Mouse (Mus musculus): ENCODE data around the gene Dbr1. TPM values are rescaled to one million over a fixed set of nuclear protein-coding genes. Genes with fewer than 3 reads are reported as not detected.

Gene Dbr1
- polyA plus RNA-seq, 1 experiment from 2014 or later: 26.0 TPM

- H3K36me3 ChIP-seq: no peaks in the 10 kb centered on the region
- peaks cover 6% of the 10 kb centered on the region for H3K4me1 ChIP-seq (replicated peaks)
- H3K9me3 ChIP-seq: no peaks in the 10 kb centered on the region
- H3K4me2 ChIP-seq: no peak overlapping the region
- H3K27ac ChIP-seq: no peak overlapping the region
- ATAC-seq (ENCODE audit: low FRiP score): no peak
- no peak overlapping the region for H3K4me3 ChIP-seq
- 82% methylated on average over 6 of the region's 6 CpGs for WGBS
- no peaks in the 10 kb centered on the region for H3K27me3 ChIP-seq
- H3K9ac ChIP-seq: no peak overlapping the region
These were observed 48.5 kb downstream of the Dbr1 start for GRCm38 (mm10) chr9:99624117-99624516.

GRCm38 (mm10) chr9:99628581-99628980 lies 53.0 kb downstream of the Dbr1 start:
- H3K4me3 ChIP-seq: peak overlapping the region; percentile 56; the same call in 1 of the 2 replicates
- no peaks in the 10 kb centered on the region for H3K27me3 ChIP-seq
- no peaks in the 10 kb centered on the region for H3K36me3 ChIP-seq
- ATAC-seq (ENCODE audit: low FRiP score): no peak
- no peak overlapping the region for H3K27ac ChIP-seq
- 68% methylated on average over 4 of the region's 4 CpGs for WGBS
- H3K4me1 ChIP-seq (replicated peaks): peaks cover 41% of the 10 kb centered on the region
- H3K4me2 ChIP-seq: peak overlapping the region; percentile 79
- H3K9ac ChIP-seq: no peak overlapping the region
- H3K9me3 ChIP-seq: no peaks in the 10 kb centered on the region

GRCm38 (mm10) chr9:99629281-99630011 lies 53.8 kb downstream of the Dbr1 start, which contains the start of gene Dzip1l:
Dzip1l (plus strand) TSS chr9:99629496.
- Histone ChIP-seq H3K4me1 (replicated peaks) (peaks cover 41% of the 10 kb centered on the region), H3K27me3 (no peaks in the 10 kb centered on the region), H3K36me3 (no peaks in the 10 kb centered on the region), H3K4me3 (peak within 1 kb of the TSS; percentile 56), H3K9me3 (no peaks in the 10 kb centered on the region), H3K27ac (peak within 1 kb of the TSS; percentile 86), H3K4me2 (peak within 1 kb of the TSS; percentile 79), H3K9ac (peak within 1 kb of the TSS; percentile 82)
- under 1% methylated on average over 44 of the region's 44 CpGs for WGBS
- ATAC-seq (ENCODE audit: low FRiP score): peak; percentile 89

- H3K27me3 ChIP-seq: no peaks in the 10 kb centered on the region
- peak overlapping the region; percentile 82 for H3K9ac ChIP-seq
- peak overlapping the region; percentile 56 for H3K4me3 ChIP-seq
- no peaks in the 10 kb centered on the region for H3K9me3 ChIP-seq
- H3K36me3 ChIP-seq: no peaks in the 10 kb centered on the region
- WGBS: under 1% methylated on average over 11 of the region's 11 CpGs
- peak overlapping the region; percentile 79 for H3K4me2 ChIP-seq
- peaks cover 41% of the 10 kb centered on the region for H3K4me1 ChIP-seq (replicated peaks)
- ATAC-seq (ENCODE audit: low FRiP score): 0 out of 2 replicates have a peak, but pooled peaks have one; percentile 21
- H3K27ac ChIP-seq: peak overlapping the region; percentile 86
These were observed 54.5 kb downstream of the Dbr1 start for GRCm38 (mm10) chr9:99630071-99630470.

- 46% methylated on average over 9 of the region's 9 CpGs for WGBS
- no peak for ATAC-seq (ENCODE audit: low FRiP score)
- Histone ChIP-seq H3K9me3 (no peaks in the 10 kb centered on the region), H3K4me3 (peak overlapping the region; percentile 56), H3K27me3 (no peaks in the 10 kb centered on the region), H3K27ac (peak overlapping the region; percentile 86), H3K36me3 (peaks cover under 1% of the 10 kb centered on the region; the same call in 1 of the 2 replicates), H3K4me1 (replicated peaks) (peaks cover 41% of the 10 kb centered on the region), H3K9ac (peak overlapping the region; percentile 82), H3K4me2 (peak overlapping the region; percentile 79)
These were observed 55.0 kb downstream of the Dbr1 start for GRCm38 (mm10) chr9:99630528-99631125.

GRCm38 (mm10) chr9:99631781-99632180 lies 56.2 kb downstream of the Dbr1 start:
- peak overlapping the region; percentile 11 for H3K4me3 ChIP-seq
- no peaks in the 10 kb centered on the region for H3K9me3 ChIP-seq
- H3K4me1 ChIP-seq (replicated peaks): peaks cover 41% of the 10 kb centered on the region
- peaks cover 6% of the 10 kb centered on the region; the same call in 1 of the 2 replicates for H3K36me3 ChIP-seq
- no peak for ATAC-seq (ENCODE audit: low FRiP score)
- H3K9ac ChIP-seq: no peak overlapping the region
- WGBS: 15% methylated on average over 2 of the region's 2 CpGs
- H3K4me2 ChIP-seq: peak overlapping the region; percentile 40
- H3K27me3 ChIP-seq: no peaks in the 10 kb centered on the region
- peak overlapping the region; percentile 74 for H3K27ac ChIP-seq

- no peaks in the 10 kb centered on the region for H3K27me3 ChIP-seq
- no peaks in the 10 kb centered on the region for H3K9me3 ChIP-seq
- ATAC-seq (ENCODE audit: low FRiP score): 0 out of 2 replicates have a peak, but pooled peaks have one; percentile 3
- peaks cover 6% of the 10 kb centered on the region; the same call in 1 of the 2 replicates for H3K36me3 ChIP-seq
- peak overlapping the region; percentile 40 for H3K4me2 ChIP-seq
- no peak overlapping the region for H3K9ac ChIP-seq
- peaks cover 41% of the 10 kb centered on the region for H3K4me1 ChIP-seq (replicated peaks)
- peak overlapping the region; percentile 11 for H3K4me3 ChIP-seq
- WGBS: 25% methylated on average over 8 of the region's 8 CpGs
- peak overlapping the region; percentile 74 for H3K27ac ChIP-seq
These were observed 56.7 kb downstream of the Dbr1 start for GRCm38 (mm10) chr9:99632264-99632663.

Other genes starting within 250 kb of the Dbr1 start
- 0.38 TPM in 2 replicates for gene Esyt3, start 217.2 kb upstream of the Dbr1 start, polyA plus RNA-seq (2015; fragmentation: Nextera tagmentation; extraction: Ambion mirVana)
- gene Mras, start 138.4 kb upstream of the Dbr1 start, polyA plus RNA-seq (2015; fragmentation: Nextera tagmentation; extraction: Ambion mirVana): 54.7 and 55.2 TPM in 2 replicates
- gene Nme9, start 124.3 kb upstream of the Dbr1 start, polyA plus RNA-seq (2015; fragmentation: Nextera tagmentation; extraction: Ambion mirVana): 0.56 and 0.83 TPM in 2 replicates
- 63.7 and 68.9 TPM in 2 replicates for gene Armc8, start 6.9 kb upstream of the Dbr1 start, polyA plus RNA-seq (2015; fragmentation: Nextera tagmentation; extraction: Ambion mirVana)
- not detected in 2 replicates for gene A4gnt, start 36.7 kb downstream of the Dbr1 start, polyA plus RNA-seq (2015; fragmentation: Nextera tagmentation; extraction: Ambion mirVana)
- 8.9 and 10.8 TPM in 2 replicates for gene Dzip1l, start 53.7 kb downstream of the Dbr1 start, polyA plus RNA-seq (2015; fragmentation: Nextera tagmentation; extraction: Ambion mirVana)
- gene Cldn18, start 141.5 kb downstream of the Dbr1 start, polyA plus RNA-seq (2015; fragmentation: Nextera tagmentation; extraction: Ambion mirVana): 0.18 TPM in 1 of 2 replicates, not detected in the other